Mouse (Mus musculus): ENCODE data around the gene Olfr1156. TPM values are rescaled to one million over a fixed set of nuclear protein-coding genes. Genes with fewer than 3 reads are reported as not detected.

The Olfr1156 gene
- polyA plus RNA-seq (2014; fragmentation: Nextera tagmentation; extraction: Ambion mirVana), result 0.11 TPM in 1 of 2 replicates, not detected in the other

- Histone ChIP-seq H3K4me2 (ENCODE audit: low read depth, low read length) (no peak within 1 kb of the TSS), H3K9ac (ENCODE audit: low read depth, low read length) (no peak within 1 kb of the TSS), H3K4me3 (ENCODE audit: low read depth, low read length) (no peak within 1 kb of the TSS), H3K9me3 (ENCODE audit: control insufficient read depth, low read length) (no peaks in the 10 kb centered on the region), H3K4me1 (ENCODE audit: control insufficient read depth, insufficient read depth, low read length) (no peaks in the 10 kb centered on the region), H3K36me3 (ENCODE audit: control insufficient read depth, insufficient read depth, low read length) (no peaks in the 10 kb centered on the region), H3K27ac (replicated peaks; ENCODE audit: low read depth, low read length) (no peak within 1 kb of the TSS), H3K27me3 (replicated peaks; ENCODE audit: control insufficient read depth, insufficient read depth, low read length) (no peaks in the 10 kb centered on the region)
- ATAC-seq (ENCODE audit: low read depth) (no peak), DNase-seq (ENCODE audit: low spot score) (no peak)
These were observed at the start of gene Olfr1156 for GRCm38 (mm10) chr2:87953000-87953399. TSS of gene Olfr1156 (minus strand) at chr2:87953100.

GRCm38 (mm10) chr2:87989813-87990212 is 36.9 kb upstream of the Olfr1156 start, which contains the start of gene Olfr1158:
TSS of gene Olfr1158 (plus strand) at chr2:87990113.
- Histone ChIP-seq H3K27me3 (replicated peaks; ENCODE audit: control insufficient read depth, insufficient read depth, low read length) (no peaks in the 10 kb centered on the region), H3K36me3 (ENCODE audit: control insufficient read depth, insufficient read depth, low read length) (no peaks in the 10 kb centered on the region), H3K27ac (replicated peaks; ENCODE audit: low read depth, low read length) (no peak within 1 kb of the TSS), H3K9ac (ENCODE audit: low read depth, low read length) (no peak within 1 kb of the TSS), H3K4me2 (ENCODE audit: low read depth, low read length) (no peak within 1 kb of the TSS), H3K4me1 (ENCODE audit: control insufficient read depth, insufficient read depth, low read length) (no peaks in the 10 kb centered on the region), H3K4me3 (ENCODE audit: low read depth, low read length) (no peak within 1 kb of the TSS), H3K9me3 (ENCODE audit: control insufficient read depth, low read length) (no peaks in the 10 kb centered on the region)
- no peak for DNase-seq (ENCODE audit: low spot score)
- ATAC-seq (ENCODE audit: low read depth), result no peak

GRCm38 (mm10) chr2:87974563-87974962 is 21.7 kb upstream of the Olfr1156 start, which contains the start of gene Olfr74:
TSS of gene Olfr74 (minus strand) at chr2:87974663.
- Histone ChIP-seq H3K4me1 (ENCODE audit: control insufficient read depth, insufficient read depth, low read length) (no peaks in the 10 kb centered on the region), H3K9ac (ENCODE audit: low read depth, low read length) (no peak within 1 kb of the TSS), H3K4me2 (ENCODE audit: low read depth, low read length) (no peak within 1 kb of the TSS), H3K9me3 (ENCODE audit: control insufficient read depth, low read length) (no peaks in the 10 kb centered on the region), H3K27me3 (replicated peaks; ENCODE audit: control insufficient read depth, insufficient read depth, low read length) (no peaks in the 10 kb centered on the region), H3K27ac (replicated peaks; ENCODE audit: low read depth, low read length) (no peak within 1 kb of the TSS), H3K4me3 (ENCODE audit: low read depth, low read length) (no peak within 1 kb of the TSS), H3K36me3 (ENCODE audit: control insufficient read depth, insufficient read depth, low read length) (no peaks in the 10 kb centered on the region)
- DNase-seq (ENCODE audit: low spot score) (no peak), ATAC-seq (ENCODE audit: low read depth) (no peak)
- WGBS, result 70% methylated on average over 3 of the region's 3 CpGs

- ATAC-seq (ENCODE audit: low read depth) (no peak), DNase-seq (ENCODE audit: low spot score) (no peak)
- no peaks in the 10 kb centered on the region for H3K9me3 ChIP-seq (ENCODE audit: control insufficient read depth, low read length)
- no peak within 1 kb of the TSS for H3K27ac ChIP-seq (replicated peaks; ENCODE audit: low read depth, low read length)
- no peaks in the 10 kb centered on the region for H3K4me1 ChIP-seq (ENCODE audit: control insufficient read depth, insufficient read depth, low read length)
- no peak within 1 kb of the TSS for H3K4me3 ChIP-seq (ENCODE audit: low read depth, low read length)
- no peaks in the 10 kb centered on the region for H3K27me3 ChIP-seq (replicated peaks; ENCODE audit: control insufficient read depth, insufficient read depth, low read length)
- H3K9ac ChIP-seq (ENCODE audit: low read depth, low read length), result no peak within 1 kb of the TSS
- H3K4me2 ChIP-seq (ENCODE audit: low read depth, low read length), result no peak within 1 kb of the TSS
- H3K36me3 ChIP-seq (ENCODE audit: control insufficient read depth, insufficient read depth, low read length), result no peaks in the 10 kb centered on the region
- WGBS, result 94% methylated on average over 4 of the region's 4 CpGs
These were observed 15.3 kb upstream of the Olfr1156 start, which contains the start of gene Olfr1157 for GRCm38 (mm10) chr2:87968199-87968598. TSS of gene Olfr1157 (minus strand) at chr2:87968299.

- no peak within 1 kb of the TSS for H3K9ac ChIP-seq (ENCODE audit: low read depth, low read length)
- DNase-seq (ENCODE audit: low spot score) (no peak), ATAC-seq (ENCODE audit: low read depth) (no peak)
- no peak within 1 kb of the TSS for H3K27ac ChIP-seq (replicated peaks; ENCODE audit: low read depth, low read length)
- WGBS, result 98% methylated on average over 1 of the region's 1 CpGs
- H3K4me3 ChIP-seq (ENCODE audit: low read depth, low read length), result no peak within 1 kb of the TSS
- no peaks in the 10 kb centered on the region for H3K27me3 ChIP-seq (replicated peaks; ENCODE audit: control insufficient read depth, insufficient read depth, low read length)
- H3K4me2 ChIP-seq (ENCODE audit: low read depth, low read length), result no peak within 1 kb of the TSS
- no peaks in the 10 kb centered on the region for H3K36me3 ChIP-seq (ENCODE audit: control insufficient read depth, insufficient read depth, low read length)
- no peaks in the 10 kb centered on the region for H3K9me3 ChIP-seq (ENCODE audit: control insufficient read depth, low read length)
- no peaks in the 10 kb centered on the region for H3K4me1 ChIP-seq (ENCODE audit: control insufficient read depth, insufficient read depth, low read length)
These were observed 7.9 kb downstream of the Olfr1156 start, which contains the start of gene Olfr1155 for GRCm38 (mm10) chr2:87945037-87945436. TSS of gene Olfr1155 (minus strand) at chr2:87945137.

GRCm38 (mm10) chr2:87905066-87905465 is 47.8 kb downstream of the Olfr1156 start, which contains the start of gene Olfr1154:
TSS of gene Olfr1154 (minus strand) at chr2:87905166.
- Histone ChIP-seq H3K27ac (replicated peaks; ENCODE audit: low read depth, low read length) (no peak within 1 kb of the TSS), H3K4me3 (ENCODE audit: low read depth, low read length) (no peak within 1 kb of the TSS), H3K9ac (ENCODE audit: low read depth, low read length) (no peak within 1 kb of the TSS), H3K9me3 (ENCODE audit: control insufficient read depth, low read length) (no peaks in the 10 kb centered on the region), H3K4me1 (ENCODE audit: control insufficient read depth, insufficient read depth, low read length) (no peaks in the 10 kb centered on the region), H3K4me2 (ENCODE audit: low read depth, low read length) (no peak within 1 kb of the TSS), H3K36me3 (ENCODE audit: control insufficient read depth, insufficient read depth, low read length) (no peaks in the 10 kb centered on the region), H3K27me3 (replicated peaks; ENCODE audit: control insufficient read depth, insufficient read depth, low read length) (no peaks in the 10 kb centered on the region)
- ATAC-seq (ENCODE audit: low read depth), result no peak
- 86% methylated on average over 1 of the region's 1 CpGs for WGBS
- DNase-seq (ENCODE audit: low spot score), result no peak

Other genes starting within 250 kb of the Olfr1156 start
- not detected in 2 replicates for gene Olfr1137, start 239.9 kb downstream of the Olfr1156 start, polyA plus RNA-seq (2014; fragmentation: Nextera tagmentation; extraction: Ambion mirVana)
- not detected in 2 replicates for gene Olfr1138, start 213.1 kb downstream of the Olfr1156 start, polyA plus RNA-seq (2014; fragmentation: Nextera tagmentation; extraction: Ambion mirVana)
- gene Olfr1140, start 209.3 kb downstream of the Olfr1156 start, polyA plus RNA-seq (2014; fragmentation: Nextera tagmentation; extraction: Ambion mirVana), result not detected in 2 replicates
- gene Olfr1141, start 199.1 kb downstream of the Olfr1156 start, polyA plus RNA-seq (2014; fragmentation: Nextera tagmentation; extraction: Ambion mirVana), result not detected in 2 replicates
- gene Olfr152, start 173.6 kb downstream of the Olfr1156 start, polyA plus RNA-seq (2014; fragmentation: Nextera tagmentation; extraction: Ambion mirVana), result not detected in 2 replicates
- gene Olfr1143, start 152.5 kb downstream of the Olfr1156 start, polyA plus RNA-seq (2014; fragmentation: Nextera tagmentation; extraction: Ambion mirVana), result 0.18 TPM in 1 of 2 replicates, not detected in the other
- not detected in 2 replicates for gene Olfr1145, start 143.3 kb downstream of the Olfr1156 start, polyA plus RNA-seq (2014; fragmentation: Nextera tagmentation; extraction: Ambion mirVana)
- gene Olfr1148, start 122.6 kb downstream of the Olfr1156 start, polyA plus RNA-seq (2014; fragmentation: Nextera tagmentation; extraction: Ambion mirVana), result not detected in 2 replicates
- not detected in 2 replicates for gene Olfr1150-ps1, start 109.1 kb downstream of the Olfr1156 start, polyA plus RNA-seq (2014; fragmentation: Nextera tagmentation; extraction: Ambion mirVana)
- gene Olfr1151, start 97.2 kb downstream of the Olfr1156 start, polyA plus RNA-seq (2014; fragmentation: Nextera tagmentation; extraction: Ambion mirVana), result not detected in 2 replicates
- gene Olfr1152, start 86.6 kb downstream of the Olfr1156 start, polyA plus RNA-seq (2014; fragmentation: Nextera tagmentation; extraction: Ambion mirVana), result 0.06 TPM in 1 of 2 replicates, not detected in the other
- gene Olfr1153, start 58.1 kb downstream of the Olfr1156 start, polyA plus RNA-seq (2014; fragmentation: Nextera tagmentation; extraction: Ambion mirVana), result 0.11 TPM in 1 of 2 replicates, not detected in the other
- not detected in 2 replicates for gene Olfr1154, start 47.9 kb downstream of the Olfr1156 start, polyA plus RNA-seq (2014; fragmentation: Nextera tagmentation; extraction: Ambion mirVana)
- not detected in 2 replicates for gene Olfr1155, start 8.0 kb downstream of the Olfr1156 start, polyA plus RNA-seq (2014; fragmentation: Nextera tagmentation; extraction: Ambion mirVana)
- not detected in 2 replicates for gene Olfr1157, start 15.2 kb upstream of the Olfr1156 start, polyA plus RNA-seq (2014; fragmentation: Nextera tagmentation; extraction: Ambion mirVana)
- not detected in 2 replicates for gene Olfr74, start 21.6 kb upstream of the Olfr1156 start, polyA plus RNA-seq (2014; fragmentation: Nextera tagmentation; extraction: Ambion mirVana)
- gene Olfr1158, start 37.0 kb upstream of the Olfr1156 start, polyA plus RNA-seq (2014; fragmentation: Nextera tagmentation; extraction: Ambion mirVana), result not detected in 2 replicates
- gene Olfr1160, start 55.2 kb upstream of the Olfr1156 start, polyA plus RNA-seq (2014; fragmentation: Nextera tagmentation; extraction: Ambion mirVana), result not detected in 2 replicates
- gene Olfr1161, start 69.7 kb upstream of the Olfr1156 start, polyA plus RNA-seq (2014; fragmentation: Nextera tagmentation; extraction: Ambion mirVana), result not detected in 2 replicates
- gene Olfr73, start 84.6 kb upstream of the Olfr1156 start, polyA plus RNA-seq (2014; fragmentation: Nextera tagmentation; extraction: Ambion mirVana), result not detected in 2 replicates
- gene Olfr1162, start 98.0 kb upstream of the Olfr1156 start, polyA plus RNA-seq (2014; fragmentation: Nextera tagmentation; extraction: Ambion mirVana), result 0.09 TPM in 1 of 2 replicates, not detected in the other
- gene Olfr1163, start 118.7 kb upstream of the Olfr1156 start, polyA plus RNA-seq (2014; fragmentation: Nextera tagmentation; extraction: Ambion mirVana), result not detected in 2 replicates
- not detected in 2 replicates for gene Olfr1164, start 140.9 kb upstream of the Olfr1156 start, polyA plus RNA-seq (2014; fragmentation: Nextera tagmentation; extraction: Ambion mirVana)
- gene Olfr1166, start 175.2 kb upstream of the Olfr1156 start, polyA plus RNA-seq (2014; fragmentation: Nextera tagmentation; extraction: Ambion mirVana), result 0.11 TPM in 1 of 2 replicates, not detected in the other
- not detected in 2 replicates for gene Olfr1167, start 202.1 kb upstream of the Olfr1156 start, polyA plus RNA-seq (2014; fragmentation: Nextera tagmentation; extraction: Ambion mirVana)
- not detected in 2 replicates for gene Olfr1168, start 228.8 kb upstream of the Olfr1156 start, polyA plus RNA-seq (2014; fragmentation: Nextera tagmentation; extraction: Ambion mirVana)